Mouse (Mus musculus): ENCODE results near the gene Fyco1.
"Not testable (repeated sequence)": the region's sequence is repeated elsewhere in the genome, so short reads cannot be mapped to it uniquely, and the experiment has no call there.

The Fyco1 gene

DNA sequence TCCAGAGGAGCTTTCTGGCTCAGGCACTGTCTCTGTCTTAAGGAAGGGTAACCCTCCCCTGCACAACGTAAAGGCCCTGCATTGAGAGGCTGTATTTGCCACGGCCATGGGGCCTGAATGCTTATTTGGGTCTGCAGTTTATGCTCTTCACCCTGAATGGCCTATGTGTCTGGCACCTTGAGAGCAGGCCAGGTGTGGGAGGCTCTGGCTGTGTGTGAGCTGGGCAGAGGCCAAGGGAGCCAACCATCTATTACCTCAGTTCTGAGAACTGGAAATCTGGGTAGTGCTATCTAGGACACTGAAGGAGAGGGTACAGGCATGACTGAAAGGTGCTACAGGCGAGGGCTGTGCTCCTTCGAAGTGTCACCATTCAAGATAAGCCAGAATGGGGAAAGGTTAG, 36.9 kb downstream of the Fyco1 start:
- no peak for DNase-seq (ENCODE audit: low read depth, low spot score)

DNA sequence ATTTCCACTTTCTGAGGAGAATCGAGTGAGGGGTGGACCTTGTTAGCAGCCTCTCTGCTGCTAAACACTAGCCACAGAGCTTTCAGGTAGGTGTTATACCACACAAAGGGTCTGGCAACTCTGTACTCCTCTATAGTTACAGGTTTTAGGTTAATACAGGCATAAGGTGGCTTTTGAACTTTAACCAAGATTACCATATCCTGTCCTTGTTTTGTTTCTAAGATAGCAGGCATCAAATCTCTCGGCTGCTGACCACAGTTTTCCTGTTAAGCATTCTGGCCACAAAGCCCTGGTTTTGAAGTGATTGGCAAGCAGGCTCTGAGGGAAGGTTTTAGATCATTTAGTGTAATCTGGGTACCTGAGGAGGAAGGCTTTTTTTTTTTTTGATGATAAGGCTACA, 37.4 kb downstream of the Fyco1 start:
- DNase-seq (ENCODE audit: low read depth, low spot score), result no peak

DNA sequence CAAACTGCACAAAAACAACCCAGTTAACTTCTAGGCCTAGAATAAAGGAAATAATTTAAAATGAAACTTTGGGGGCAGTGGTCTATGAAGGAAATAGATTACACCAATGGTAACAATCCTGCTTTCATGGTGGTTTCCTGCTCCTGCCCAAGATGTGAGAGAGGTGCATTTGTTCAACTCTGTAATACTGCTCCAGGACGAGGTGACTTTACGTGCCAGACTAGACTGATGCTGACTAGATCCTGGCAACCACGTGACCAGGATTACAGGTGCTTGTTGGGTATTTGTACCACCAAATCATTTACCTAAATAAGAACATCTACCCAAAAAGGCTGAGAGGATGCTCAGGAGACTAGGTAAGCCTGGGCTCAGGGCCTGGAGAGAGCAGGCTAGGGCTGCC, 39.9 kb downstream of the Fyco1 start:
- no peak for DNase-seq (ENCODE audit: low read depth, low spot score)

DNA sequence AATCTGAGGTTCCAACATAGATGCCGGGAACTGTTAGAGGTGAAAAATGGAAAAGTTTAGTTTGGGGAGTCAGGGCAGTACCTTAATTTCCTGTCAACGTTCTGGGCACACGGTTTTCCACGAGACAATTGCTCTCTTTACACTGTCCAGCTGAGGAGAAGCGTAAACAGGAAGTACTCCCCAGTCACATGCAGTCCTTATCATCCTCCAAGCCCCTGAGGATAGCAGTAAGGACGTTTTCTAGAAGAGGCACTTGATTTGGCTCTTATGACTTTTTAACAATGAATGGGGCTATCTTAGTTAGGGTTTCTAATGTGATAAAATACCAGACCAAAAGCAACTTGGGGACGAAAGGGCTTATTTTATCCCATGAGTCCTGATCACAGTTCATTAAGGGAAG, 43.1 kb downstream of the Fyco1 start:
- no peak for DNase-seq (ENCODE audit: low read depth, low spot score)

GRCm38 (mm10) chr9:123806267-123806666, 45.4 kb downstream of the Fyco1 start, which contains the start of gene Cxcr6:
Gene Cxcr6 (plus strand): TSS chr9:123806475.
- DNase-seq (ENCODE audit: low read depth, low spot score), result no peak

- no peak for DNase-seq (ENCODE audit: low read depth, low spot score)
Observed at GRCm38 (mm10) chr9:123805241-123805640, 46.5 kb downstream of the Fyco1 start.

DNA sequence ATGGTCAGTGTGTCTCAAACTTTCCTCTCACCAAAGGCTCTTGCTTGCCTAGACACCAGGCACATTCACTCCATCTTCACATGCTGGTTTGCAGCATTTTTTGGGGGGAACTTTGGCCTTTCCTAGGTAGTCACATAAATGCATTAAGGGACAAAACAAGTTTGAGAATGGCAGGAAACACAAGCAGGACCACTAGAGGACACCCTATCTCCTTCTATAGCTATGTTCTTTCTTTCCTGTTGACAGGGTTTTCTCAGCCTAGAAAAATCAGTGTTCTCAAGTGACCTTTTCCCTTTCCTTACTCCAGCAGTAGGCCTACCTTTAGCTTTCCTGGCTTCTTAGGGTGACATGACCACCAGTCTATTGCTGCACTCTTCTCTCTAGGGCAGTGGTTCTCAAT, 48.8 kb downstream of the Fyco1 start:
- DNase-seq (ENCODE audit: low read depth, low spot score), result no peak

DNA sequence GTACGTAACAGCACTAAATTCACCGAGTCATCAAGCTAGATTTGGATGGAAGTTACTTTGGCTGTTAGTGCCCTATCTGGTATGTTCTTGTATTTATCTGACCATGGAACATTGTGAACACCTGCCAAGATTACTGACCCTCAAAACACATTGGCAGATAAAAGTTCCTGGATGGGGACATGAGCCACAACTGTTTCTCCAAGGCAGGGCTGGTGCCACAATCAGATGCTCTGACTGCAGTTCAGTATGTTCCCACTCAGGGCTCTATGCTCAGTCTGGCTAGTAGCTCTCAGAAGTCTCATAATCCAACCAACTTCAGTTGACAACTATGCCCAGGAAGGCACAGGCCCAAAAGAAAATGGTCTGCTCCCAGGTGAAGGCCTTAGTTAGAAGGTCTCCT, 49.3 kb downstream of the Fyco1 start:
- DNase-seq (ENCODE audit: low read depth, low spot score), result no peak

DNA sequence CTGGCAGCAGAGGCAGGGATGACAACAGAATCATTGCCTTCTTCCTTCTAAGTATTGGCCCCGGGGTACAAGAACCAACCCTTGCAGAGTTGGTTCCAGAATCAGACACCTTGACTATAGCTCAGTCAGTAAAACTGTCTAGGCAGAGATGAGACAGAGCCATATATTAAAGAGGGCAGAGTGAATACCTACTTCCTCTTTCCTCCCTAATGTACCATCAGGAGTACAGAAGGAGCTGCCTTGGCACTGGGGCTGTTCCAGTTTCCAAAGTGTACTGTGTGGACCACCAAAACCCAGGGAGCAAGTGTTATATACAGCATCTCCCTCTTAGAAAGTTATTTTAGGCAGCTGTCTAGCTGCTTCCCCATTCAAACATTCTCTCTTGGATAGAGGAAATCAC, 50.2 kb downstream of the Fyco1 start:
- no peak for DNase-seq (ENCODE audit: low read depth, low spot score)

DNA sequence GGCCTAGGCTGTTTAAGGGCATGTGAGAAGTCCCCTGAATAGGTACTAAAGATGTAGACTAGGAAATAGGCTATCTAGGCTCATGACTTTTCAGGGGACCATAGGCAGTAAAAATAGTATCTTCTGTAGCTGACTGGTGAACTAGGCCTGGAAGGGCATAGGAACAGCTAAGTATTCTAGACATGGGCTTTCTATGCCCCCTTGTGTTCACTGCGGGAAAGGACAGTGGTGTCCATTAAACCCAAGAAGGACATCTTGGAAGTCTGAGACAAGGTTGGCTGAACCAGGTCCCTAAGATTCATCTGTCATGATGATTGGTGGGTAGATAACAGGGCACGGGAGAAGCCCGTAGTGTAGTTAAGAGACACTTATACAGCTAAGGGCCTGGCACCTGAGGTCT, 55.5 kb downstream of the Fyco1 start:
- no peak for DNase-seq (ENCODE audit: low read depth, low spot score)

DNA sequence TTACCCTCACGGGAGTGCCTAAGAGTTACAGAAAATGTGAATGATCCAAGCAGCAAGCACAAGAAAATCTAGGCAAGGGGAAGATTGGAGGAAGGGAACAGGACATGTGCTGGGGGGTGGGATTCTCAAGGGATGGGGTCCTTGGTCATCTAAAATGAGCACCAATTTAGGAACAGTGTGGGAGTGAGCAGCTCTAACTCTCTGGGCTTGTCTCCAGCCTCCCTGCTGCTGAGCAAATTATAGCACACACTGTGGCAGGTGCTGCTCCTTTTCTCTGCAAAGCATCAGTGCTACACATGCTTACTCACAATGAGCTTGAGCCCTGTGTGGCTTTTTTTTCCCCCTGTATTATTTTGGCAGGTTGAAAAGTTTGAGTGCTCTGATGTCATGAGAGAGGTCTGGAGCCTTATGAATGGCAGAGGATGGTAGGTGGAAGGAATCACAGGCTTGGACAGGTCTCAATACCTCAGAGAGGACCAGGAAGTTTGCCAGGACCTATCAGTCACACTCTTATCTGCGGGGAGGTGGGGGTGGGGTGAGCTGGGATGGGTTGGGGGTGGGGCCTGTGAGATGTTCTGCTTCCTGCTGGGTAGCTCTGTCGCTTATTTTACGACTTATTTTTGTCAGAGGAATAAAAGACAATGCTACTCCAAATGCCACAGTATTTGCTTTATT, 62.7 kb downstream of the Fyco1 start:
- no peak for DNase-seq (ENCODE audit: low read depth, low spot score)

GRCm38 (mm10) chr9:123773299-123773698, 78.4 kb downstream of the Fyco1 start:
- DNase-seq (ENCODE audit: low read depth, low spot score), result not testable (repeated sequence)

- DNase-seq (ENCODE audit: low read depth, low spot score), result no peak
Observed at GRCm38 (mm10) chr9:123769532-123769931, 82.2 kb downstream of the Fyco1 start.

DNA sequence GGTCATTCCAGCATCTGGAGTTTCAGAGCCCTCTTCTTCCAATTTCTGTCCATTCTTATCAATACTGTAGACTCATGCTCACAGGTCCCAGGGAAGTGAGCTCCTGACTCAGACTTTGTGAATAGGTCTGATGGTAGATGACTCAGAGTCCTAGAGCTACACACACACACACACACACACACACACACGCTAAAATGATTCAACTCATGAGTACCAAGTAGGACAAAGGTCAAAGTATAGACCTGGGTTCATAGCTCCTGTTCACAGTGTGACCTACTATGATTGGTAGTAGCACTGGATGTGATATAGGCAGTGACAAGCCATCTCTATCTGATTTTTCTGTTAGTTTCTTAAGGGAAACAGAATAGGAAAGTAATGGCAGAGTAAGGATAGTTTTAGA, 83.3 kb downstream of the Fyco1 start:
- no peak for DNase-seq (ENCODE audit: low read depth, low spot score)

DNA sequence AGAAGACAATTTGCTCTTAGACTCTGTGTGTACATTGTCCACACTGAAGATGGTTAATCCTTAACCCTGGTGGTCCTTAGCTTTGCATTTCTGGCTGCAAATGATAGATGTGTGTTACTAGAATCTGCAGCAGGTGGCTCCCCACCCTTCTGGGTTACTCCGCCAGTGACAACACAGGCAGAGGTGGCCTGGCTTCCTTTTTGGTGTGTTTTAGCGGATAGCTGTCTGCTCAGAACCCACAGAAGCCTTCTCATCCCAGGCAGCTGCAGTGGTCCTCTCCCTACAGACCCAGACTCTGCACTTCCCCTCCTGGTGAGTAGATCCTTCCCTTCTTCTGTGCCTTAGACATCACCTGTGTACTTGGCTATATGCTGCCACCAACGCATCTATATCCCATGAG, 84.7 kb downstream of the Fyco1 start:
- DNase-seq (ENCODE audit: low read depth, low spot score), result no peak

DNA sequence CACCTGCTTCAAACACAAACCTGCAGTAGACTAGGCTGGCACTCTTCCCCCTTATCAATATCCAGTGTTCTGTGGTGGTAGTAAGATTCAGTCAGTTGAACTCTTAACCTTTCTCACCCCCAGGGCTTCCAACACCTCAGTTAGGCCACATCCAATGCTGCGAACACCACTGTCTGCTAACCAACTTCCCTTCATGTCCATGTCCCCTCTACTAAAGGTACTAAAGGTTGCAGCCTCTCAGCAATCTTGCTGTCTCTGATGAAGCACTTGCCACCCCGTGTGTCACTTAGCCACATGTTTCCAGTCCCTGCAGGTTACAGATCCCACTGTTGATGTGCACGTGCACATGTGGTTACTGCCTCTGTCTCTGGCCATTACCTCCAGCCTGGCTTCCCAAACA, 87.9 kb downstream of the Fyco1 start:
- no peak for DNase-seq (ENCODE audit: low read depth, low spot score)

DNA sequence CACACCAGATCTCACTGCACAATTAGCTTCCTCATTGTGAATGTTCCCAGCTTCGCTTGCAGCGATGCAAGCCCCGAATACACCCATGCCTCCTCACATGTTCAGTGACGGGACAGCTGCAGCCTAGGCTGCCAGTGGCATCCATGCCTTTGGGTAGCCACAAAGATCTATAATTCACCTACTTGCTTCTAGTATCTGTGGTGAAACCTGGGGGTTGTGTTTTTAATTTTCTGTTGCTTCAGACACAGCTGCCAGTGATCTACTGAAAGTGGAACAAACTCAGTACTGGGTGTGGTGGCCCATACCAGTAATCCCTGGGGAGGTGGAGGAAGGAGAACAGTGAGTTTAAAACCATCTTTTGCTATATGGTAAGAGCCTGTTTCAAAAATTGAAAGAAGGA, 88.8 kb downstream of the Fyco1 start:
- no peak for DNase-seq (ENCODE audit: low read depth, low spot score)

- no peak for DNase-seq (ENCODE audit: low read depth, low spot score)
Observed at GRCm38 (mm10) chr9:123760806-123761205, 90.9 kb downstream of the Fyco1 start.

DNA sequence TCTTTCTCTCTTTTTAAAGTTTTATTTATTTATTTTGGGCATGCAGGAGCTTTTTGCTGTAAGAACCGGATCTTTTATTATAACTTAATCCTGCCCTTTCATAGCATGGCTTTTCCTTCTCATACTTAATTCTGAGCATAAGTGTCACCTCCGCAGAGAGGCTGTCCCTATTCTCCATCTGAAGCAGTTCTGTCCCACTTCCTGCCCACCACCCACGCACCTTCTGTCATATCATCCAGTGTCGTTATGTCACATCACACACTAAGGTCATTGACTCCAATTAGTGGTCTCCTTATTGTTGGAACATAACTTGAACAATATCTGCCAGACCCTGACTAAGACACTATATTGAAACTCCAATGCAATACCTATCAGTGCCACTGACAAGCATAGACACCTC, 93.1 kb downstream of the Fyco1 start:
- no peak for DNase-seq (ENCODE audit: low read depth, low spot score)

GRCm38 (mm10) chr9:123758156-123758555, 93.5 kb downstream of the Fyco1 start:
- DNase-seq (ENCODE audit: low read depth, low spot score), result no peak

DNA sequence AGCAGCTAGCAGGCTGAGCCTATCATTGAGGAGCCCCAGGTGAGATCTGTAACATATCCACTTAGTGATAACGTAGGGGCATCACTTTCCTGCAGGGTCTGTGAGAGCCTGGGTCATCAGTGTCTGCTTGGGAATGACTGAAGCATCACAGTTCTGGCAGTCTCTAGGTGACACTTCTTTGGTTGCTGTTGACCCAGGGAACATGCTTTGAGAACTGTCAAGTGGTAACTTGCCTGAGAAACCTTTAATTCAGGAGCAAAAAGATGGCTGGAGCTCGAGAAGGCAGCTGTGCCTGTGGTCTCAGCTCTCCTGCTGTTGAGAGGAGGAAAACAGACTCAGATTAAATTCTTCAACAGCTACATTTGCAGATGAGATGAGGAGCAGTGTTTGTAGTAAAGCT, 94.4 kb downstream of the Fyco1 start:
- no peak for DNase-seq (ENCODE audit: low read depth, low spot score)

DNA sequence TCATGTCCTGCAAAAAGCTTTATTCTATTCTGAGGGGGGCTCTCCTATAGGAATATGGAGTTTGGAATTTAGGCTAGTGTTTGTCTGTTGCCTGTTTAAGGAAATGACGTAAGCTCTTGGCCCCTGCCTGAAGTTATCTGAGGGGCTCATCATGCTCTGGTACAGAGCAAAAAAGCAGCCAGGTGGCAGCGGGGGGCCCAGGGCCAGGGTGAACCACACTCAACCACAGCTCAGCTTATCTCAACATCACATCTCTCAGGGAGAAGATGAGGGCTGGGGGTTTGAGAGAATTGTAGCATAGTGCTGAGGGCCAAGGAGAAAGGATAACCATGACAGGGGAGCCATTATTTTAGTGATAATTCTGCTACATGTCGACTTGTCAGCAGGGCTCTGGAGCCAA, 94.9 kb downstream of the Fyco1 start:
- no peak for DNase-seq (ENCODE audit: low read depth, low spot score)

- DNase-seq (ENCODE audit: low read depth, low spot score), result no peak
Observed at GRCm38 (mm10) chr9:123754333-123754732, 97.4 kb downstream of the Fyco1 start.

DNA sequence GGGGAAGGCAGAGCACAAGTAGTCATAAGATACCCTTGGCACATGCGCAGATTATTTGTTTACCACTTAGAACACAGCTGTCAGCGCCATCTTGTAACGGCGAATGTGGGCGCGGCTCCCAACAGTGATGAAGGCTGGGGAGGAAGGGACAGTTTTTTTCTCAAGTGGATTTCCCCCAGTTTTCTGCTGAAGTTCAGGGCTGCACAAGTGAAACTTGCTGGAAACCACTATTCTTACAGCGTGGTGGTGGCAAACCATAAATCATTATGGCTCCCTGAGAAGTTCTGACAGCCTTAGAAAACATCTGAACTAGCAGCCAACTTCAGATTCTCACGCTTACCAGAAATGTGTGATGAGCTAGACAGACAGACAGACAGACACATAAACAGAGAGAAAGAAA, 102.0 kb downstream of the Fyco1 start:
- DNase-seq (ENCODE audit: low read depth, low spot score), result not testable (repeated sequence)
